Mouse (Mus musculus) cerebellum, postnatal 36 days (tissue): Measurements from ENCODE around the gene Ube2e3.
A peak's percentile ranks its signal among the peaks of the same experiment; 100 is the strongest.

Experiments used
- DNase-seq, 2 experiments: peaks; one replicate each; pipeline ENCODE4 v3.0.0; 2021 to 2022; ENCODE audit warnings: mixed read lengths in 2 of 2

Gene Ube2e3

GRCm38 (mm10) chr2:78867726-78868510 lies at the start of gene Ube2e3:
Gene Ube2e3, plus strand, starts transcription at chr2:78868124.
- DNase-seq: no peak

- DNase-seq: no peak
Measured at GRCm38 (mm10) chr2:78829887-78830286, 38.0 kb upstream of the Ube2e3 start.

- no peak for DNase-seq
Measured at GRCm38 (mm10) chr2:78841494-78842224, 26.3 kb upstream of the Ube2e3 start.

GRCm38 (mm10) chr2:78844365-78844764 lies 23.6 kb upstream of the Ube2e3 start:
- DNase-seq: no peak

- DNase-seq: no peak
Measured at GRCm38 (mm10) chr2:78845274-78845673, 22.6 kb upstream of the Ube2e3 start.

- DNase-seq: no peak
Measured at GRCm38 (mm10) chr2:78845717-78846116, 22.2 kb upstream of the Ube2e3 start.

GRCm38 (mm10) chr2:78854315-78854714 lies 13.6 kb upstream of the Ube2e3 start:
- DNase-seq: no peak

GRCm38 (mm10) chr2:78858628-78859027 lies 9.3 kb upstream of the Ube2e3 start:
- no peak for DNase-seq

- DNase-seq: no peak
Measured at GRCm38 (mm10) chr2:78859266-78860087, 8.4 kb upstream of the Ube2e3 start.

- DNase-seq: no peak
Measured at GRCm38 (mm10) chr2:78860088-78860372, 7.9 kb upstream of the Ube2e3 start.

GRCm38 (mm10) chr2:78864116-78864515 lies 3.8 kb upstream of the Ube2e3 start:
- DNase-seq: no peak

GRCm38 (mm10) chr2:78864866-78865265 lies 3.1 kb upstream of the Ube2e3 start:
- DNase-seq: no peak

GRCm38 (mm10) chr2:78868511-78868854 lies 559 bp downstream of the Ube2e3 start:
- peak; percentile 71 to 81 for DNase-seq

GRCm38 (mm10) chr2:78868951-78869720 lies 1.2 kb downstream of the Ube2e3 start:
- peak; percentile 76 to 82 for DNase-seq

- DNase-seq: peak; percentile 53 to 54
Measured at GRCm38 (mm10) chr2:78869721-78870442, 2.0 kb downstream of the Ube2e3 start.

GRCm38 (mm10) chr2:78870443-78871025 lies 2.6 kb downstream of the Ube2e3 start:
- DNase-seq: peak; percentile 19 to 39

- DNase-seq: peak; percentile 20 to 50
Measured at GRCm38 (mm10) chr2:78871971-78872860, 4.3 kb downstream of the Ube2e3 start.

- DNase-seq: no peak
Measured at GRCm38 (mm10) chr2:78873946-78874345, 6.0 kb downstream of the Ube2e3 start.

- no peak for DNase-seq
Measured at GRCm38 (mm10) chr2:78876002-78876401, 8.1 kb downstream of the Ube2e3 start.

GRCm38 (mm10) chr2:78882068-78882467 lies 14.1 kb downstream of the Ube2e3 start:
- no peak for DNase-seq
